Mouse (Mus musculus) heart, postnatal 0 days (tissue): ENCODE measurements around the gene Fam53b.

Experiments
- CTCF ChIP-seq: IDR thresholded peaks from 2 replicates; pipeline ENCODE4 v1.5.1; 2016; ENCODE audit warnings: antibody characterized with exemption, control low read depth, low read depth
- EP300 ChIP-seq: IDR thresholded peaks from 2 replicates; pipeline ENCODE4 v1.6.1; 2016; ENCODE audit warnings: antibody characterized with exemption, low read depth

- TF ChIP-seq CTCF (no peak), EP300 (no peak)
These were observed 45.6 kb upstream of the Fam53b start, which contains the start of gene Abraxas2 for GRCm38 (mm10) chr7:132859042-132859958.
